Mouse (Mus musculus) midbrain, postnatal 0 days (tissue): ENCODE data around the gene Ctnnd2. TPM values are rescaled to one million over a fixed set of nuclear protein-coding genes. Genes with fewer than 3 reads are reported as not detected.

Experiments
- ATAC-seq: fragments of 200-750 bp; cut with Nextera tagmentation; 2 replicates; pipeline ENCODE4 v1.8.0; 2017; ENCODE audit warnings: moderate number of reproducible peaks, mild to moderate bottlenecking, moderate TSS enrichment, moderate library complexity; ENCODE audit not compliant: low FRiP score
- DNase-seq: peaks from one replicate; pipeline ENCODE4 v3.0.0-alpha.2; 2015; ENCODE audit warnings: low spot score
- H3K27ac ChIP-seq: fragments of 300-500 bp; sonication (generic); 2 replicates; pipeline ENCODE4 v1.5.1; 2014; ENCODE audit warnings: low read depth, mild to moderate bottlenecking, low read length, mixed read lengths
- H3K27me3 ChIP-seq: fragments of 300-500 bp; sonication (generic); 2 replicates; pipeline ENCODE4 v1.6.1; 2014; ENCODE audit warnings: low read length, control low read depth, mixed read lengths; ENCODE audit not compliant: insufficient read depth
- H3K36me3 ChIP-seq: fragments of 300-500 bp; sonication (generic); 2 replicates; pipeline ENCODE4 v1.6.1; 2014; ENCODE audit warnings: low read length, control low read depth, mixed read lengths; ENCODE audit not compliant: insufficient read depth
- H3K4me1 ChIP-seq: fragments of 300-500 bp; sonication (generic); 2 replicates; pipeline ENCODE4 v1.6.1; 2014; ENCODE audit warnings: mild to moderate bottlenecking, control low read depth, antibody characterized with exemption, low read length, mixed read lengths; ENCODE audit not compliant: insufficient read depth
- H3K4me2 ChIP-seq: fragments of 300-500 bp; sonication (generic); 2 replicates; pipeline ENCODE4 v1.6.1; 2014; ENCODE audit warnings: low read depth, mild to moderate bottlenecking, low read length, mixed read lengths; ENCODE audit not compliant: poor library complexity, severe bottlenecking
- H3K4me3 ChIP-seq: fragments of 300-500 bp; sonication (generic); 2 replicates; pipeline ENCODE4 v1.5.1; 2014; ENCODE audit warnings: low read depth, mild to moderate bottlenecking, low read length, moderate library complexity
- H3K9ac ChIP-seq: fragments of 300-500 bp; sonication (generic); replicated peaks from 2 replicates; pipeline ENCODE4 v1.6.1; 2014; ENCODE audit warnings: mild to moderate bottlenecking, low read length, moderate library complexity, mixed read lengths; ENCODE audit not compliant: poor library complexity, severe bottlenecking
- H3K9me3 ChIP-seq: fragments of 300-500 bp; sonication (generic); 2 replicates; pipeline ENCODE4 v1.6.1; 2016; ENCODE audit warnings: low read length, control low read depth
- CTCF ChIP-seq: IDR thresholded peaks from 2 replicates; pipeline ENCODE4 v1.5.1; 2016; ENCODE audit warnings: antibody characterized with exemption, mild to moderate bottlenecking
- WGBS: fragments of 180-500 bp; shearing (Covaris S2); extraction: QIAGEN DNeasy Blood & Tissue Kit; methylation state at CpG from one replicate; pipeline ENCODE4 v1.1.7; 2014; 5-methylcytosine and 5-hydroxymethylcytosine counted together
- polyA plus RNA-seq: library from polyadenylated mRNA; unstranded; fragments of >200 nt; fragmentation: Nextera tagmentation; extraction: Ambion mirVana; gene quantifications from 2 replicates; pipeline ENCODE4 v1.2.1, GENCODE M21; 2015
- total RNA-seq: library from RNA; depleted of rRNA; stranded (reverse); fragments of >200 nt; gene quantifications from 2 replicates; pipeline ENCODE4 v1.2.3, GENCODE M21; 2014

Ctnnd2 gene
- total and polyA plus RNA-seq, 2 experiments from 2014 or later: 89.0 to 178 TPM

DNA sequence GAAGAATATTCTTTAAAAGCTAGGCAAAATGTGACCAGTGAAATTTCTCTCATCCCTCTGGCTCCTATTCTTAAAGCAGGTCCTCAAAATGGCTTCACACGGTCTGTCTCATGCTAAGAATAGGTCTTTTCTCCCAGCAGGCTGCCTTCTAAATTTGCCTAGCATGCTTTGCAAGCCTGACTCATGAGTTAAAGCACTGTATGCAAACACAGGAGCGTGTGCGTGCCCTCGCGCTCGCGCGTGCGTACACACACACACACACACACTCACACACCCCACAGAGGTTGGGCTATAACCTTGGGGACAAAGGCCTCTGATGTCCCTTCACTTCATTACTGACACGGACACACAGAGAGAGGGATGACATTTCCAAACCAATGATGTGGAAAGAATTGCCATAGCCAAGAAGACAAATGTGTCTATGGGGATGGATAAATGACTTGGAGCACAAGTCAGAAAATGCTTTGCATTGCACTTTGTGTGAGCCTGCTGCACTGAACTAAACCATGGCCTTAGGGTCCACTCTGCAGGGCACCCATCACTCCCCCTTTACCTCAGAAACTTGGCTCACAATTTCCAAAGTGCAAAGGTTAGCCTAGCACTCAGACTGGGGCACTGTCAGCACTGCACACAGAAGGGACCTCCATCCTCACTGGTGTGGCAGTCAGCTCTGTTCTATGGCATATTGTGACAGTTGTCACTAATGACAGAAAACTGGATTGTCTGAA, 536.8 kb downstream of the Ctnnd2 start:
- Histone ChIP-seq H3K4me2 (no peak overlapping the region), H3K4me3 (no peak overlapping the region), H3K27me3 (no peaks in the 10 kb centered on the region), H3K9me3 (no peaks in the 10 kb centered on the region), H3K27ac (no peak overlapping the region), H3K4me1 (peaks cover 5% of the 10 kb centered on the region), H3K9ac (no peak overlapping the region), H3K36me3 (no peaks in the 10 kb centered on the region)
- DNase-seq: peak; percentile 33
- 79% methylated on average over 10 of the region's 10 CpGs for WGBS
- no peak for ATAC-seq
- no peak for TF ChIP-seq CTCF

DNA sequence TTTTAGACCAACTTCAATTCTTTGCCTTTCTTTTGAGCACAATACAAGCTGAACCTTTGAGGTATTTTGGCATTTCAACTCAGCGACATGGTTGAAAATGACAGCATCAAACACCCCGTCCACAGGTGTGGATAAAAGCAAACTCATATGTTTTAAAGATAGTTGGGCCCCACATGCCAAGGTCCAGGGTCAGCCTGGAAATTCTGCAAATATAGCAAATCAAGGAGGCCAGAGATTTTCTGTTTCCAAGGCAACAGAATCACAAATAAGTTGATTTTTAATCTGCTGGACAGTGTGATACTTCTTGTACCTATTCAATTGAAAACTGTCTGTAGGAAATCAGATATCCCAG, 537.3 kb downstream of the Ctnnd2 start:
- H3K9ac ChIP-seq: no peak overlapping the region
- no peak for TF ChIP-seq CTCF
- ATAC-seq: no peak
- WGBS: 69% methylated on average over 2 of the region's 2 CpGs
- H3K27ac ChIP-seq: no peak overlapping the region
- DNase-seq: no peak
- H3K4me3 ChIP-seq: no peak overlapping the region
- peaks cover 5% of the 10 kb centered on the region for H3K4me1 ChIP-seq
- H3K27me3 ChIP-seq: no peaks in the 10 kb centered on the region
- H3K36me3 ChIP-seq: no peaks in the 10 kb centered on the region
- no peaks in the 10 kb centered on the region for H3K9me3 ChIP-seq
- H3K4me2 ChIP-seq: no peak overlapping the region

DNA sequence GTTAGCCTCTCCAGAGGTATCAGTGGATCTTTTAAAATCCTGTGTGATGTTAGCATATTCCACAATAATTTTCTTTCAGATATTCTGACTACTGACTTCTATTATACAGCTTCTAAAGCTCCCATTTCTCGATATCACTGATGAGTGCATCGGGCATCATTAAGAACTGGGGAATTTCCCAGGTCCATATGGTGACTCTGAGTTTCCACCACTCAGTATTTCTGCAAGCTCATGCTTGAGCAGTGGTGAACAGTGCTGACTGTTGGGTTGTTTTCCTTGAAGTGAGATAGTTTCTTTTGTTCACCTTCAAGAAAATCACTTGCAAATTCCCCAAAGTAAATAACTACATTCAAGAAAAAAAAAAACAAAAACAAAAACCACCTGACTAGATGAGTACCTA, 542.4 kb downstream of the Ctnnd2 start:
- Histone ChIP-seq H3K4me2 (no peak overlapping the region), H3K4me1 (peaks cover 3% of the 10 kb centered on the region), H3K9me3 (no peaks in the 10 kb centered on the region), H3K9ac (no peak overlapping the region), H3K4me3 (no peak overlapping the region), H3K36me3 (no peaks in the 10 kb centered on the region), H3K27ac (no peak overlapping the region), H3K27me3 (no peaks in the 10 kb centered on the region)
- TF ChIP-seq CTCF: no peak
- 94% methylated on average over 2 of the region's 2 CpGs for WGBS
- DNase-seq: no peak
- no peak for ATAC-seq

DNA sequence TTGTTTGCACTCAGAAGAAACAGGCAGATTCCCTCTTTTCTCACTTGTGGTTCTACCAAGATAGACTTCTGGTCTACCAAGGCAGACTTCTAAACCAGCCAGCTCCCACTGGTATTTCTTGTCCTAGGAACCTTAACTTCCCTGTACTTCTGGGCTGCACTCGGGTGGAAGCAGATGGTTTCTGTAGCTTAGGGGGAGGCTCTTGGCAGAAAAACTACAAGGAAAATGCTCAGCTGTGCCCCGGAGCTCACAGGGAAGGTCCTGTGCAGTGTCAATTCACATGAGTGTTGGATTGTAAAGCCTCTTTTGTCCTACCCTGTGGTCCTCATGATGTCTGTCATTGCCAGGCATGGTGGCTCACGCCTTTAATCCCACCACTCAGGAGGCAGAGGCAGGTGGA, 546.4 kb downstream of the Ctnnd2 start:
- no peak for TF ChIP-seq CTCF
- DNase-seq (no peak), ATAC-seq (no peak)
- Histone ChIP-seq H3K27ac (no peak overlapping the region), H3K9ac (no peak overlapping the region), H3K9me3 (no peaks in the 10 kb centered on the region), H3K36me3 (no peaks in the 10 kb centered on the region), H3K4me3 (no peak overlapping the region), H3K27me3 (no peaks in the 10 kb centered on the region), H3K4me1 (no peaks in the 10 kb centered on the region), H3K4me2 (no peak overlapping the region)
- 81% methylated on average over 3 of the region's 3 CpGs for WGBS

DNA sequence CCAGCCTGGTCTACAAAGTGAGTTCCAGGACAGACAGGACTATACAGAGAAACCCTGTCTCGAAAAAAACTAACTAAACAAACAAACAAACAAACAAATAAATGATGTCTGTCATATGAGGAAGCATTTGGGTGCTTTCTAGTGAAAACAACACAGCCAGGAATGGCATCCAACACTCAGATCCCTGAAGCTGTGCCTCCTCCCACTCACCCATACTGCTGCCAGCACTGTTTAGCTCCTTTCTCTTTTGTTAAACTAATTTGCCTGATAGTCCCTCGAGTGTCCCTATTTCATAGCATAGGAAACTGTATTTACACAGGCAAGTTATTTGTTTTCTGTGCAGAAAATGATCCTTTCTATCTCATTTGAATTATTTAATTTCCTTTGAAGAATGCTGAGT, 546.8 kb downstream of the Ctnnd2 start:
- Histone ChIP-seq H3K4me2 (no peak overlapping the region), H3K4me1 (no peaks in the 10 kb centered on the region), H3K27me3 (no peaks in the 10 kb centered on the region), H3K9ac (no peak overlapping the region), H3K9me3 (no peaks in the 10 kb centered on the region), H3K27ac (no peak overlapping the region), H3K36me3 (no peaks in the 10 kb centered on the region), H3K4me3 (no peak overlapping the region)
- DNase-seq: no peak
- TF ChIP-seq CTCF: no peak
- 66% methylated on average over 2 of the region's 2 CpGs for WGBS
- ATAC-seq: no peak

DNA sequence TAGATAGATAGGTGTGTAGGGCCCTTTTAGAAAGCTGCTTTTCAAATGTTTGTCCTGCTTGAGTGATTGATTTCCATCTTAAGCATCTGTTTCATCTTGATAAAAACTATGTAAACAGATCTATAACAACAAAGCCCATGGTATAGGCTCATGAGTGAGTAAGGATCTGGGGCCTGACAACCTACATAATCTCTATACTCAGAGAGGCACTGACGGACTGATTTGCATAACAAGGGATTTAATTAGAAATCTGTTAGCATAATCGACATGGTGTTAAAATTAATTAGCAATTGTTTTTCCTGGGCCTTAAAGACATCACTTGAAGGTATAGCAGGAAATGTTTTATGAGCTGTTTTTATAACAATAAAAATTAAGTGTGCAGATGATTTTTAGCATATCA, 548.7 kb downstream of the Ctnnd2 start:
- no peak for TF ChIP-seq CTCF
- WGBS: 47% methylated on average over 2 of the region's 2 CpGs

More for the DNA sequence above, 548.7 kb downstream of the Ctnnd2 start:
- Histone ChIP-seq H3K27me3 (no peaks in the 10 kb centered on the region), H3K9ac (no peak overlapping the region), H3K9me3 (no peaks in the 10 kb centered on the region), H3K4me3 (no peak overlapping the region), H3K27ac (no peak overlapping the region), H3K36me3 (no peaks in the 10 kb centered on the region), H3K4me1 (no peaks in the 10 kb centered on the region), H3K4me2 (no peak overlapping the region)
- DNase-seq (no peak), ATAC-seq (no peak)
